Mouse (Mus musculus): ENCODE data around the gene Tmem206. TPM values are rescaled to one million over a fixed set of nuclear protein-coding genes. Genes with fewer than 3 reads are reported as not detected.

The Tmem206 gene
- polyA plus RNA-seq, 1 experiment from 2014 or later: 22.8 TPM

- H3K27ac ChIP-seq (ENCODE audit: low read length): no peak overlapping the region
- H3K27me3 ChIP-seq (ENCODE audit: control insufficient read depth, insufficient read depth, low read depth, low read length): no peaks in the 10 kb centered on the region
- WGBS: 81% methylated on average over 11 of the region's 11 CpGs
- no peak for ATAC-seq (ENCODE audit: low read depth)
- H3K9ac ChIP-seq (ENCODE audit: low read length): no peak overlapping the region
- peaks cover 2% of the 10 kb centered on the region; the same call in 1 of the 2 replicates for H3K36me3 ChIP-seq (ENCODE audit: control insufficient read depth, insufficient read depth, low read length)
- H3K4me1 ChIP-seq (replicated peaks; ENCODE audit: control insufficient read depth, insufficient read depth, low read length): no peaks in the 10 kb centered on the region
- H3K9me3 ChIP-seq (ENCODE audit: control insufficient read depth, low read length): no peaks in the 10 kb centered on the region
- H3K4me2 ChIP-seq (ENCODE audit: low read depth, low read length): no peak overlapping the region
- no peak overlapping the region for H3K4me3 ChIP-seq (ENCODE audit: low read length)
Observed at GRCm38 (mm10) chr1:191381955-191382736, 56.4 kb downstream of the Tmem206 start.

DNA sequence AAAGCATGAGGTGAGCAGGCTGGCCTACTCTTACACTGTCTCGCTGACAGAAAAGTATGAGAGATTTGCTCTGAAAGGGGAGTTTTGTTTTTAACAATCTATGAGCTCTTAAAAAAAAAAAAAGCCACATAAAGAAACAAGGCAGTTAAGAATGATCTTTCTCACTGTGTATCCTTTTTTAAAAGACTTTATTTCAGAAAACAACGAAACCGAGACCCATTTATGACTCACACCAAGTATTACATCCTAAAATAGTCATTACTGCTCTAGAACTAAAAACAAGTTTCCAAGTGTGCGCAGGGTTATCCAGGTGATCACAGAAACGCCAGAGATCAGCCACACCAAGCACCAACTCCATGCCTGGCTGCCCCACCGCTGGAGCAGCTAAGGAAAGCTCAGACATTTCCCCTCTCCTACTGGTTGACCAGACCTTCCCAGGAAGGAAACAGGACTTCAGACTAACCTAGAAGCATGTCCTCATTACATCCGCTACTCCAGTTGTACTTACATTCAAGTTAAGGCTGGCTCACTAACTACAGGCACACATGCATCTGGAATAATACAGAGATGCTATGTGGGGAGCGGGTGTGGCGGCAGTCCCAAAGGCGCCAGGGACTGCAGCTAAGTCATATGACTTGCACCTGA is 59.2 kb downstream of the Tmem206 start:
- ATAC-seq (ENCODE audit: low read depth): no peak
- Histone ChIP-seq H3K27me3 (ENCODE audit: control insufficient read depth, insufficient read depth, low read depth, low read length) (no peaks in the 10 kb centered on the region), H3K4me1 (replicated peaks; ENCODE audit: control insufficient read depth, insufficient read depth, low read length) (no peaks in the 10 kb centered on the region), H3K27ac (ENCODE audit: low read length) (no peak overlapping the region), H3K4me2 (ENCODE audit: low read depth, low read length) (no peak overlapping the region), H3K36me3 (ENCODE audit: control insufficient read depth, insufficient read depth, low read length) (peaks cover 2% of the 10 kb centered on the region; the same call in 1 of the 2 replicates), H3K9ac (ENCODE audit: low read length) (no peak overlapping the region), H3K9me3 (ENCODE audit: control insufficient read depth, low read length) (no peaks in the 10 kb centered on the region), H3K4me3 (ENCODE audit: low read length) (no peak overlapping the region)
- 91% methylated on average over 10 of the region's 10 CpGs for WGBS

- no peak overlapping the region for H3K4me2 ChIP-seq (ENCODE audit: low read depth, low read length)
- H3K27ac ChIP-seq (ENCODE audit: low read length): no peak overlapping the region
- no peak overlapping the region for H3K4me3 ChIP-seq (ENCODE audit: low read length)
- no peaks in the 10 kb centered on the region for H3K27me3 ChIP-seq (ENCODE audit: control insufficient read depth, insufficient read depth, low read depth, low read length)
- no peak overlapping the region for H3K9ac ChIP-seq (ENCODE audit: low read length)
- H3K9me3 ChIP-seq (ENCODE audit: control insufficient read depth, low read length): no peaks in the 10 kb centered on the region
- H3K36me3 ChIP-seq (ENCODE audit: control insufficient read depth, insufficient read depth, low read length): no peaks in the 10 kb centered on the region
- peak; percentile 76; the same call in 1 of the 2 replicates for ATAC-seq (ENCODE audit: low read depth)
- WGBS: 7% methylated on average over 3 of the region's 3 CpGs
- H3K4me1 ChIP-seq (replicated peaks; ENCODE audit: control insufficient read depth, insufficient read depth, low read length): peaks cover 8% of the 10 kb centered on the region
Observed at GRCm38 (mm10) chr1:191391311-191391710, 65.6 kb downstream of the Tmem206 start.

DNA sequence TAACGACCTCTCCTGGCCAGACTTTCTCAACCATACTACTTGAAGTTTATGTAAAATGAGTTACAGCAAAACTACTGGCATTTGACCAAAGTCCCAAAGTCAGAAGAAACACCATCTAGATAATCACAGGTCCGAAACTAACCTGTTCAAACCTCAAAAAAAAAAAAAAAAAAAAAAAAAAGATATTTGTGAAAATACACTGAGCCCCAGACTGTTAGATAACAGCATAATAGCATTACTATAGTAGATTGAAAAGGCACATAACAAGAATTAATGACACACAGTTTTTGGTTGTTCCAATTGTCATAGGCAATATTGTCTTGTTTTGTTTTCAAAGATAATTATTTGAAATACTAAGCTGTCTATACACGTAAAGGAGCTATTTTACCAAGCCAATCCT is 67.8 kb downstream of the Tmem206 start:
- Histone ChIP-seq H3K4me2 (ENCODE audit: low read depth, low read length) (no peak overlapping the region), H3K36me3 (ENCODE audit: control insufficient read depth, insufficient read depth, low read length) (no peaks in the 10 kb centered on the region), H3K9me3 (ENCODE audit: control insufficient read depth, low read length) (no peaks in the 10 kb centered on the region), H3K9ac (ENCODE audit: low read length) (no peak overlapping the region), H3K27ac (ENCODE audit: low read length) (no peak overlapping the region), H3K27me3 (ENCODE audit: control insufficient read depth, insufficient read depth, low read depth, low read length) (no peaks in the 10 kb centered on the region), H3K4me1 (replicated peaks; ENCODE audit: control insufficient read depth, insufficient read depth, low read length) (peaks cover 8% of the 10 kb centered on the region), H3K4me3 (ENCODE audit: low read length) (no peak overlapping the region)
- no peak for ATAC-seq (ENCODE audit: low read depth)
- WGBS: 64% methylated on average over 3 of the region's 3 CpGs

DNA sequence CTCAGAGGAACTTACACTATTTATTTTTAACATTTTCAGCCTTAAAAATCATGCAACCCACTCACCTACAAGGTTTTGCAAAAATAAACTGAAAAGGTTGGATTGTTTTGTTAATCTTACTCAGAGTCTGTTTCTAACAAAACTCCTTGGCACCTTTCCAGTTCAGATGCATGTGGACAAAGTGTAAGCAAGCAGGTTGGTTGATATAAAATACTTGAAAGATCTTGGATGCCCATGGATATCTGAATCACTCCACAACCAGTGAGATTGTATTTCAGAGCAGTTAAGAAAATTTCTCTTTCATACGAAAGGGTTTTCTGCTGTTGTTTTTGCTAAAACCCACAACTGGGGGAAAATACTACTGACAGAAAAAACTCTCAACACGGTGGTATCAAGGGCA is 68.4 kb downstream of the Tmem206 start:
- Histone ChIP-seq H3K4me1 (replicated peaks; ENCODE audit: control insufficient read depth, insufficient read depth, low read length) (peaks cover 8% of the 10 kb centered on the region), H3K9ac (ENCODE audit: low read length) (0 out of 2 replicates have a peak overlapping the region, but pooled peaks have one; percentile 15), H3K4me2 (ENCODE audit: low read depth, low read length) (peak overlapping the region; percentile 80), H3K36me3 (ENCODE audit: control insufficient read depth, insufficient read depth, low read length) (no peaks in the 10 kb centered on the region), H3K27ac (ENCODE audit: low read length) (no peak overlapping the region), H3K27me3 (ENCODE audit: control insufficient read depth, insufficient read depth, low read depth, low read length) (no peaks in the 10 kb centered on the region), H3K4me3 (ENCODE audit: low read length) (peak overlapping the region; percentile 32), H3K9me3 (ENCODE audit: control insufficient read depth, low read length) (no peaks in the 10 kb centered on the region)
- WGBS: 34% methylated on average over 2 of the region's 2 CpGs
- no peak for ATAC-seq (ENCODE audit: low read depth)

GRCm38 (mm10) chr1:191395200-191395599 is 69.5 kb downstream of the Tmem206 start:
- H3K27ac ChIP-seq (ENCODE audit: low read length): no peak overlapping the region
- no peaks in the 10 kb centered on the region for H3K9me3 ChIP-seq (ENCODE audit: control insufficient read depth, low read length)
- peak overlapping the region; percentile 85 for H3K9ac ChIP-seq (ENCODE audit: low read length)
- WGBS: 13% methylated on average over 1 of the region's 1 CpGs
- H3K36me3 ChIP-seq (ENCODE audit: control insufficient read depth, insufficient read depth, low read length): no peaks in the 10 kb centered on the region
- H3K4me3 ChIP-seq (ENCODE audit: low read length): peak overlapping the region; percentile 89
- no peak for ATAC-seq (ENCODE audit: low read depth)
- H3K4me1 ChIP-seq (replicated peaks; ENCODE audit: control insufficient read depth, insufficient read depth, low read length): peaks cover 8% of the 10 kb centered on the region
- peak overlapping the region; percentile 80 for H3K4me2 ChIP-seq (ENCODE audit: low read depth, low read length)
- H3K27me3 ChIP-seq (ENCODE audit: control insufficient read depth, insufficient read depth, low read depth, low read length): no peaks in the 10 kb centered on the region

DNA sequence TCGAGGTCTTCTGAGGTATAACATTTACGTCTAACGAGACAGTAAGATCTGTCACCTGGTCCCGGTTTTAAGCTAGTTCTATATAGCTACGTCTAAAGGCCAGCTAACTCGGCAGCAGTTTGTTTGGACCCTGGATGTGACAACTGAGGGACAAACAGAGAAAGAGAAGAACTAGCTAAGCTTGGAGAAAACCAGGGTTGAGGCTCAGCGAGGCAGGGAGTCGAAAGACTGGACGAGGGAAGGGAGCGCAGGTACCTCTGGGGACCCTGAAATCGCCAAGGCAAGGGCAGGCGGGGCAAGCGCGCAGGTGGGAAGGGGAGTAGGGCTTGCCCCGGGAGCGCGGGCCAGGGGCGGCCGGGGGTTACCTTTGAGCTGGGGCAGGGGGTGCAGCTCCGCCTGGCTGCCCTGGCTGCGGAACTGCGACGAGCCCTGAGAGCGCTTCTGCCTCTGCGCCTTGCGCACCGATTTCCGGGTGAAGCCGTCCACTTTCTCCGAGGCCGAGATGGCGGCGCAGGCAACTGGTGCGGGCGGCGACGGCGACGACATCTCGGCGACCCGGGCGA is 70.2 kb downstream of the Tmem206 start:
- H3K4me1 ChIP-seq (replicated peaks; ENCODE audit: control insufficient read depth, insufficient read depth, low read length): peaks cover 8% of the 10 kb centered on the region
- H3K4me2 ChIP-seq (ENCODE audit: low read depth, low read length): peak overlapping the region; percentile 80
- H3K27me3 ChIP-seq (ENCODE audit: control insufficient read depth, insufficient read depth, low read depth, low read length): no peaks in the 10 kb centered on the region
- WGBS: under 1% methylated on average over 35 of the region's 43 CpGs
- peak overlapping the region; percentile 89 for H3K4me3 ChIP-seq (ENCODE audit: low read length)
- no peak for ATAC-seq (ENCODE audit: low read depth)
- H3K36me3 ChIP-seq (ENCODE audit: control insufficient read depth, insufficient read depth, low read length): no peaks in the 10 kb centered on the region
- peak overlapping the region; percentile 85 for H3K9ac ChIP-seq (ENCODE audit: low read length)
- peak overlapping the region; percentile 98 for H3K27ac ChIP-seq (ENCODE audit: low read length)
- no peaks in the 10 kb centered on the region for H3K9me3 ChIP-seq (ENCODE audit: control insufficient read depth, low read length)

GRCm38 (mm10) chr1:191396446-191396845 is 70.7 kb downstream of the Tmem206 start:
- no peaks in the 10 kb centered on the region for H3K9me3 ChIP-seq (ENCODE audit: control insufficient read depth, low read length)
- peak overlapping the region; percentile 89 for H3K4me3 ChIP-seq (ENCODE audit: low read length)
- peak overlapping the region; percentile 98 for H3K27ac ChIP-seq (ENCODE audit: low read length)
- H3K27me3 ChIP-seq (ENCODE audit: control insufficient read depth, insufficient read depth, low read depth, low read length): no peaks in the 10 kb centered on the region
- H3K9ac ChIP-seq (ENCODE audit: low read length): peak overlapping the region; percentile 85
- peaks cover 4% of the 10 kb centered on the region for H3K4me1 ChIP-seq (replicated peaks; ENCODE audit: control insufficient read depth, insufficient read depth, low read length)
- no peaks in the 10 kb centered on the region for H3K36me3 ChIP-seq (ENCODE audit: control insufficient read depth, insufficient read depth, low read length)
- WGBS: under 1% methylated on average over 40 of the region's 74 CpGs
- peak; percentile 29 for ATAC-seq (ENCODE audit: low read depth)
- peak overlapping the region; percentile 80 for H3K4me2 ChIP-seq (ENCODE audit: low read depth, low read length)
